Mouse (Mus musculus) midbrain, embryonic 12.5 days (tissue): ENCODE results near the gene Gm32742. TPM values are rescaled to one million over a fixed set of nuclear protein-coding genes. Genes with fewer than 3 reads are reported as not detected.

ENCODE experiments used
- ATAC-seq: fragments of 200-750 bp; cut with Nextera tagmentation; 2 replicates; pipeline ENCODE4 v1.8.0; 2017; ENCODE audit warnings: low read depth, moderate TSS enrichment, moderate library complexity; ENCODE audit not compliant: low FRiP score
- H3K27ac ChIP-seq: fragments of 300-500 bp; sonication (generic); replicated peaks from 2 replicates; pipeline ENCODE4 v1.5.1; 2016; ENCODE audit warnings: mild to moderate bottlenecking
- H3K27me3 ChIP-seq: fragments of 300-500 bp; sonication (generic); 2 replicates; pipeline ENCODE4 v1.6.1; 2016; ENCODE audit warnings: mild to moderate bottlenecking
- H3K36me3 ChIP-seq: fragments of 300-500 bp; sonication (generic); 2 replicates; pipeline ENCODE4 v1.6.1; 2016
- H3K4me1 ChIP-seq: fragments of 300-500 bp; sonication (generic); 2 replicates; pipeline ENCODE4 v1.6.1; 2016
- H3K4me2 ChIP-seq: fragments of 300-500 bp; sonication (generic); replicated peaks from 2 replicates; pipeline ENCODE4 v1.6.1; 2016; ENCODE audit warnings: mild to moderate bottlenecking, moderate library complexity
- H3K4me3 ChIP-seq: fragments of 300-500 bp; sonication (generic); 2 replicates; pipeline ENCODE4 v1.5.1; 2016; ENCODE audit warnings: mild to moderate bottlenecking
- H3K9ac ChIP-seq: fragments of 300-500 bp; sonication (generic); replicated peaks from 2 replicates; pipeline ENCODE4 v1.6.1; 2016; ENCODE audit warnings: mild to moderate bottlenecking, moderate library complexity
- H3K9me3 ChIP-seq: fragments of 300-500 bp; sonication (generic); 2 replicates; pipeline ENCODE4 v1.6.1; 2016; ENCODE audit warnings: mild to moderate bottlenecking
- WGBS: fragments of 180-500 bp; shearing (Covaris S2); methylation state at CpG from one replicate; pipeline ENCODE4 v1.1.7; 2016; 5-methylcytosine and 5-hydroxymethylcytosine counted together
- polyA plus RNA-seq: library from polyadenylated mRNA; unstranded; fragments of >200 nt; fragmentation: Nextera tagmentation; extraction: Ambion mirVana; gene quantifications from 2 replicates; pipeline ENCODE4 v1.2.1, GENCODE M21; 2016

Gm32742 gene
- polyA plus RNA-seq, 1 experiment from 2014 or later: not detected

DNA sequence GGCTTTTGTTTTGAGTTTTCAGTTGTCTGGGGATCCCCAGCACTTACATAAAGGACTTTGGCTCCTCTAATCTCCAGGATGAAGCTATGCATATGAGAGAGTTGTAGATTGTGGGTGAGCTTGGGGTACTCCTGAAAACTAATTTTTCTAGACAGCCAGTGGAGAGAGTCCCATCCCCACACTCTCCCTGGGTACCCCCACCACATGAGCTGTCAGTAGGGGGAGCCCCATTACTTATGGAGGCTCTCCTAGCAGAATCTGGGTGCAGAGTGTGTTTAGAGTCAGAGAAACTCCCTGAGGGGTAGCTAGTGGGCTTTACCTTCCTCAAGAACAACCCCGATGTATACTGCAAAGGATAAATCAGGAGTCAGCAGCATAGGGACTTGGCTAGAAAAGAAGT, 13.0 kb upstream of the Gm32742 start:
- Histone ChIP-seq H3K9ac (no peak overlapping the region), H3K27ac (no peak overlapping the region), H3K4me1 (no peaks in the 10 kb centered on the region), H3K27me3 (no peaks in the 10 kb centered on the region), H3K4me3 (no peak overlapping the region), H3K9me3 (no peaks in the 10 kb centered on the region), H3K36me3 (no peaks in the 10 kb centered on the region), H3K4me2 (no peak overlapping the region)
- 95% methylated on average over 1 of the region's 1 CpGs for WGBS
- no peak for ATAC-seq

DNA sequence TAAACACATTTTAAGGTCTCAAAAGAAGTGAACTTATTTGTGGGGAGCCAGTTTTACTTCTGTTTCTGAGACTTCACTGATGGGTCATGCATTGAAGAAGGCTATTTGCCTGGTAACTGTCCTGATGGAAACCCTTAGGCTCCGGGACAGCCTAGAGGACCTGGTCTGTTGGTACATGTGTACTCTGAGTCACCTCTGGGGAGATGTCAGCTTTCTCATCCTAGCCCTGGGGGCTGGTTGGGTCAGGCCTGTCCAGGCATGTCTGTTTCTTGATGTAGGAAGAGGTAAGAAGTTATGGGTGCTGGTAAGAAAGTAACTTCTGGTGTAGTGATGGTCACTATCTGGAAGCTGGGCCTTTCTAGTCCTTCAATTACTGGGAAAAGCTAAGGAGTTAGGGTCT, 10.4 kb upstream of the Gm32742 start:
- Histone ChIP-seq H3K27me3 (no peaks in the 10 kb centered on the region), H3K9me3 (no peaks in the 10 kb centered on the region), H3K36me3 (no peaks in the 10 kb centered on the region), H3K4me2 (no peak overlapping the region), H3K4me1 (no peaks in the 10 kb centered on the region), H3K27ac (no peak overlapping the region), H3K9ac (no peak overlapping the region), H3K4me3 (no peak overlapping the region)
- 88% methylated on average over 1 of the region's 1 CpGs for WGBS
- no peak for ATAC-seq

DNA sequence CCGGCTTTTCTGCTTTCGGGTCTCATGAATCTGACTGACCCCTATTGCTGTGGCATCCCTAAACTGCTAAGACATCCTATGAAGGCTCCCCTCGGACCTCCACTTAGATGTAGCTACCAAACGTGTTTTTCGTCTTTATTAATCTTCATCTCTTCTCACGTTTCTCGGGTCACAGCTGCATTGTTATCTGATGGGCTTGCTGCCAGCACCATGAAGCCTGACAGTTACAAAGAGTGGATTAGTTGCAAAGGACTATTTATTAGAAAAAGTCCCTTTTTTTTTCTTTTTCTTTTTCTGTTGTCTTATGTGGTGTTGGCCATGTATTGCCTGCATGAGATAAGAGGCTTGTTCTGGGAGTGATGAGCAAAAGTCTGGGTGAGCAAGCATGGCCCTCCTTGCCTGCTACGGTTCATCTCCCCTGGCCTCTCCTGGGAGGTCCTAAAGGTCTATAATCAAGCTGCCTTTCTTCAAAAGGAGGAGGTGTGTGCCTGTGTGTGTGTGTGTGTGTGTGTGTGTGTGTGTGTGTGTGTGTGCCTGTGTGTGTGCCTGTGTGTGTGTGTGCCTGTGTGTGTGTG, 9.7 kb upstream of the Gm32742 start:
- no peak overlapping the region for H3K4me2 ChIP-seq
- H3K36me3 ChIP-seq: no peaks in the 10 kb centered on the region
- H3K9ac ChIP-seq: no peak overlapping the region
- no peaks in the 10 kb centered on the region for H3K27me3 ChIP-seq
- no peak overlapping the region for H3K4me3 ChIP-seq
- no peak for ATAC-seq
- no peak overlapping the region for H3K27ac ChIP-seq
- WGBS: 71% methylated on average over 8 of the region's 8 CpGs
- no peaks in the 10 kb centered on the region for H3K9me3 ChIP-seq
- H3K4me1 ChIP-seq: no peaks in the 10 kb centered on the region

DNA sequence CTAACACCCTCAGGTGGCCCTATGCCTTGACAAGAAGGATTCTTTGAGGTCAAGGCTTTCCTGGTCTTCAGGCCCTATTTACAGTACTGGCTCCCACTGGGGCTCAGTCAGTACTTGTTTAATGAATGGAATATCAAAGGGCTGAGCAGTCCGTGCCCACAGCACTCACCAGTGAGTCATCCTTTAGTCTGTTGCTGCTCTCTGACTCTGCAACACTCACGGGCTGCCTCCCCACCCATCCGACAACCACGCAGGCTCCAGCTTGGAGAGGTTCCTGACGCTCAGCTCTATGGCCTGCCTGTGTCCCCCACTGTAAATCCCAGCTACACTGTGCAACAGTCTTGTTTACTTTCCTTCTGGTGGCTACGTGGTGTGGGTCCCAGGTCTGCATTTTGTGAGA, 5.0 kb upstream of the Gm32742 start:
- H3K4me1 ChIP-seq: 0 out of 2 replicates have a peak, but pooled peaks cover 6% of the 10 kb centered on the region
- no peak overlapping the region for H3K27ac ChIP-seq
- no peak overlapping the region for H3K9ac ChIP-seq
- no peak for ATAC-seq
- whole genome bisulfite sequencing: 82% methylated on average over 6 of the region's 6 CpGs
- no peak overlapping the region for H3K4me3 ChIP-seq
- no peaks in the 10 kb centered on the region for H3K9me3 ChIP-seq
- H3K36me3 ChIP-seq: no peaks in the 10 kb centered on the region
- no peaks in the 10 kb centered on the region for H3K27me3 ChIP-seq
- H3K4me2 ChIP-seq: no peak overlapping the region

DNA sequence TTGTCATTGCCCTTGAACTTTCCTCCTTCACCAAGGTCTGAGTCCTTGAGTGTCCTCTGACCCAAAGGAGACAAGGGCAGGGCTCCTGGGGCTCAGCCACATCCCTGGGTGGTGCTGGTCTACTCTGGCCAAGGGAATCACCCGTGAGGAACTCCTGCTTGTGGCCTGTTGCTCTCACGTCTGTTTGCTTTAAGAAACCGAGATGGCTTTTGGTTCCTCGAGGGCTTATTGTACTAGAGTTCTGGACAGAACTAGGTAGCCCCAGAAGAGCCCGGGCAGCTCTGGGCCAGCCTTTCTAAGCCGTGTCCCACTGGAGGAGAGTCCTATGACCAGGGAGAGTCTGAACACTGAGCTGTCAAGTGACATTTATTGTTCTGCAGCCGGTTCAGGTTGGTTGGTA, 3.8 kb upstream of the Gm32742 start:
- Histone ChIP-seq H3K27ac (no peak overlapping the region), H3K9me3 (no peaks in the 10 kb centered on the region), H3K4me2 (no peak overlapping the region), H3K36me3 (no peaks in the 10 kb centered on the region), H3K27me3 (no peaks in the 10 kb centered on the region), H3K9ac (no peak overlapping the region), H3K4me3 (no peak overlapping the region), H3K4me1 (0 out of 2 replicates have a peak, but pooled peaks cover 6% of the 10 kb centered on the region)
- 86% methylated on average over 7 of the region's 7 CpGs for WGBS
- ATAC-seq: no peak

DNA sequence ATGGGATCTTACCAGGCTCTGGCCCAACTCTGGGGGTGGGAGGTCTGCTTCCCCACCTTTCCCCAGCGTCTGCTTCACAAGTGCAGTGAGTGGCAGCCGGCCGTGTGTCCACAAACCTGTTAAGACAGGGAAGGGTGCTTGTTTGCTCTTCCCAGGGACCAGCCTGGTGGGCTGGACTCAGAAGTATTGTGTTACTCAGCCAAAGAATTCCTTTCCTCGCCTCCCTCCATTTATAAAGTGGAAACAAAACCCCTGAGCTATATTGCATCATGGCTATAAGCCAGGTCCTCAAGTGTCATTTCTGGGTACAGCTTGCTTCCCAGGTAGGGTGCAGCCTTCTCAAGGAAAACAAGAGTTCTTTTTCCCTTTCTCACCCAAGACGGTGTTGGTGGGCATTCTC, 3.4 kb upstream of the Gm32742 start:
- H3K27me3 ChIP-seq: no peaks in the 10 kb centered on the region
- no peak overlapping the region for H3K9ac ChIP-seq
- no peak for ATAC-seq
- H3K36me3 ChIP-seq: no peaks in the 10 kb centered on the region
- H3K4me2 ChIP-seq: no peak overlapping the region
- H3K9me3 ChIP-seq: no peaks in the 10 kb centered on the region
- no peak overlapping the region for H3K27ac ChIP-seq
- no peak overlapping the region for H3K4me3 ChIP-seq
- H3K4me1 ChIP-seq: 0 out of 2 replicates have a peak, but pooled peaks cover 6% of the 10 kb centered on the region
- 73% methylated on average over 5 of the region's 5 CpGs for WGBS

DNA sequence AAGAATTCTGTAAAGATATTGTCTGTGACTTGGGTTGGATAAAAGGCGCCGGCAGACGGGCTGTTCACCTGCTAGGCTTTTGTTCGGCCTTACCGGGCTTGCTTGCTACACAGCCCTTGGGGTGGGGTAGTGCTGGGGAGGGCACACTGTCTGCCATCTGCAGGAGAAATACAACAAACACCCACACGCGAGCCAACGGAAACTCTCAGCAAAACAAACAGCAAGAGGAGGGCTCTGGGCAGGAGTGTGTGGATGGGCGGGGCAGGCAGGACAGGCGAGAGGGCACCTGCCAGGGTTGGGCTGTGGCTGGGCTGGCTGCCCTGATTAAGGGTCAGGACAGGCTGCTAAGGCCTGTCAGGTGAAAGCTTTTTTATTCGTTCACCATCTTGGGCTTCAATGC, 2.6 kb upstream of the Gm32742 start:
- no peaks in the 10 kb centered on the region for H3K9me3 ChIP-seq
- WGBS: 73% methylated on average over 11 of the region's 11 CpGs
- H3K4me1 ChIP-seq: 0 out of 2 replicates have a peak, but pooled peaks cover 6% of the 10 kb centered on the region
- no peak for ATAC-seq
- no peak overlapping the region for H3K4me2 ChIP-seq
- no peaks in the 10 kb centered on the region for H3K36me3 ChIP-seq
- no peak overlapping the region for H3K4me3 ChIP-seq
- no peak overlapping the region for H3K9ac ChIP-seq
- H3K27me3 ChIP-seq: no peaks in the 10 kb centered on the region
- H3K27ac ChIP-seq: no peak overlapping the region

DNA sequence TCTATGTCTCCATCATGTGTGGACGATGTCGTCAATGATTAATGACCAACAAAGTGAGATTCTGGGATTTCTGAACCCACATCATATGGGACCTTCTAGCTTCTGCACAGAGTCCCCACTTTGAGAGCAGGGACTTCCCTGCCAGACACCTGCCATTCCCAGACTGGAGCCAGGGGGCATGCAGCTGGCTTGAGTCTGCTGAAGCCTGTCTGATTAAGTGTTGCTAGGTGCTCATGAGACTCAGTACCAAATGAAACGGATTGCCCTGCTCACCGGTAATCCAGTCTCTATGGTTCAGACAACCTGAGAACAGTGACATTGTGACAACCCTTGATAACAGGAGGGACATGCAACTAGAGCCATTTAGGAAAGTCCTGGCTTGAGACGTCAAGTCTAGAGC, 1.3 kb downstream of the Gm32742 start:
- WGBS: 77% methylated on average over 5 of the region's 5 CpGs
- Histone ChIP-seq H3K9ac (no peak overlapping the region), H3K4me3 (no peak overlapping the region), H3K9me3 (no peaks in the 10 kb centered on the region), H3K4me1 (0 out of 2 replicates have a peak, but pooled peaks cover 6% of the 10 kb centered on the region), H3K27ac (no peak overlapping the region), H3K36me3 (no peaks in the 10 kb centered on the region), H3K27me3 (peaks cover 5% of the 10 kb centered on the region; the same call in 1 of the 2 replicates), H3K4me2 (no peak overlapping the region)
- no peak for ATAC-seq

DNA sequence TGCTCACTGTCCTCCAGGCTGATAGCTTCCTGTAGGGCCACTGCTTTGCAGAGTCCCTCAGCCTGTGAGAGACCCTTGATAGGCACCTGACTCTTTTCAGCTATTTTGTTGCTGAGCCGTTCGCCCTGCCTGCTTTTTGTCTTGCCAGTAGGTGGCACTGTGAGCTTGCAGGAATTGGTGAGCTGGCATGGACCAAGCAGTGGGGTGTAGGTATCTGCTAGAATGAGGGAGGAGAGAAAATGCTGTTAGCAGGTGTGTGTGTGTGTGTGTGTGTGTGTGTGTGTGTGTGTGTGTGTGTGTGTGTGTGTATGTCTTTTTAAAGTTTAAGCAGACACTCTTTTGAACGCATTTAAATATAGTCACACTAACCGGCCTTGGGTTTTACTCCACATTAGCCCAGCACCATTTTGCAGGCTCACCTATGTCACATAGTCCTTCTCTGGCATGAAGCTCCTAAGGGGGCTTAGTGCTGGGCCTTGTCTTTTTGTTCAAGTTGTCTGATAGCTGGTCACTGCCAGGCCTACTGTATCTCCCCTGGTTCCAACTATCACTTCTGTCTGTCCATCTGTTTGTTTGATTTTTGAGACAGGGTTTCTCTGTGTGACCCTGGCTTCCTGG, 3.4 kb downstream of the Gm32742 start:
- Histone ChIP-seq H3K27me3 (peaks cover 5% of the 10 kb centered on the region; the same call in 1 of the 2 replicates), H3K4me3 (no peak overlapping the region), H3K36me3 (no peaks in the 10 kb centered on the region), H3K27ac (no peak overlapping the region), H3K4me2 (no peak overlapping the region), H3K4me1 (no peaks in the 10 kb centered on the region), H3K9me3 (no peaks in the 10 kb centered on the region), H3K9ac (no peak overlapping the region)
- 24% methylated on average over 4 of the region's 4 CpGs for WGBS
- no peak; the same call in 1 of the 2 replicates for ATAC-seq

DNA sequence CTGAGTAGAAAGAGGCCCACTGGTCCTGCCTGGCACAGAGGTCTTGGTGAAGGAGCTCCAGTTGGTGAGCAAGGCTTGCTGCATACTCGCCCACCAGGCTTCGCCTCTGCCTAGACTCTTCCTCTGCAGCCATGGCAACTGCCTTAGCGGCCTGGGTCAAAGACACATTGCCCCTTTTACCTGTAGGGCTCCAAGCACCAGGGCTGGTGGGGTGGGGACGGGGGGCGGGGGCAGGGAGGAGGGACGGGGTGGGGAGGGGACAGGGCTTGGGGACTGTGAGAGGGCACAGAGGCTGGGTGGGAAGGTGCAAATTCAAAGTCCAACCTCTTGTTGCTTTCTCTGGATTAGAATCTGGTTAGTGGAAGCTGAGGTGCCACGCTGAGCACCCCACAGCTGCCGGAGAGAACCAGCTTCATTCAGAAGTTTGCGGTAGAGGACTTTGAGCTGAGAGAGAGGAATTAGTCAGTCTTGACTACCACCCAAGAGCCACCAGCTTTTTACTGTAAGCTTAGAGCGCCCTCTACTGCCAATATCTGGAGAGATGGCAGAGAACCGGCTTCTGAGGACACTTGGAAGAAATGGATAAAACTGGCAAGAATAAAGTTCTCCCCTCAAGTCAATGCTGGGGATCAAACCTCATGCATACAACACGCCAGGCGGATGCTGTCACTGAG, 13.1 kb downstream of the Gm32742 start:
- ATAC-seq: peak; percentile 56; the same call in 1 of the 2 replicates
- H3K9me3 ChIP-seq: no peaks in the 10 kb centered on the region
- H3K4me2 ChIP-seq: peak overlapping the region; percentile 33
- H3K27me3 ChIP-seq: 0 out of 2 replicates have a peak, but pooled peaks cover 7% of the 10 kb centered on the region
- peaks cover 4% of the 10 kb centered on the region; the same call in 1 of the 2 replicates for H3K4me1 ChIP-seq
- 14% methylated on average over 13 of the region's 13 CpGs for WGBS
- H3K4me3 ChIP-seq: no peak overlapping the region
- H3K9ac ChIP-seq: no peak overlapping the region
- H3K27ac ChIP-seq: no peak overlapping the region
- H3K36me3 ChIP-seq: no peaks in the 10 kb centered on the region

DNA sequence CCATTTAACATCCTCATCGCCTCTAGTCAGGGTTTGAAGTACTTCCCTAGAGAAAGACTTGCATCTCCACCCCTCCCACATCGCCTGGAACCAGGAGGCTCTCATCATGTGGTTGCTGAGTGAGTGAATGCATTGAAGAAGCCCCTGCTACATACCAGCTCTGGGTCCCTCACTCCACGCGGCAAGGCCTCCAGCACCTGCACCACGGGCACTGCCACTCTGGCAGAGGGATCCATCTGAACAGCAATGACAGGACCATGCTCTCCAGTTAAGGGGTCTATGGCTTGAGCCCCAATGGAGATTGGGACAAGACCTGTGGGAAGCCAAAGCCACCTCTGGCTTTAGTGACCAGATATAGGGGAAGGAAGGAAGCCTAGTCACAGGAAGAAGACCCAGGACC, 18.0 kb downstream of the Gm32742 start:
- no peaks in the 10 kb centered on the region for H3K36me3 ChIP-seq
- no peak overlapping the region for H3K27ac ChIP-seq
- no peaks in the 10 kb centered on the region for H3K9me3 ChIP-seq
- 0 out of 2 replicates have a peak, but pooled peaks cover 7% of the 10 kb centered on the region for H3K27me3 ChIP-seq
- no peak overlapping the region for H3K9ac ChIP-seq
- 88% methylated on average over 5 of the region's 5 CpGs for WGBS
- H3K4me1 ChIP-seq: peaks cover 4% of the 10 kb centered on the region; the same call in 1 of the 2 replicates
- no peak overlapping the region for H3K4me2 ChIP-seq
- no peak overlapping the region for H3K4me3 ChIP-seq
- ATAC-seq: no peak

DNA sequence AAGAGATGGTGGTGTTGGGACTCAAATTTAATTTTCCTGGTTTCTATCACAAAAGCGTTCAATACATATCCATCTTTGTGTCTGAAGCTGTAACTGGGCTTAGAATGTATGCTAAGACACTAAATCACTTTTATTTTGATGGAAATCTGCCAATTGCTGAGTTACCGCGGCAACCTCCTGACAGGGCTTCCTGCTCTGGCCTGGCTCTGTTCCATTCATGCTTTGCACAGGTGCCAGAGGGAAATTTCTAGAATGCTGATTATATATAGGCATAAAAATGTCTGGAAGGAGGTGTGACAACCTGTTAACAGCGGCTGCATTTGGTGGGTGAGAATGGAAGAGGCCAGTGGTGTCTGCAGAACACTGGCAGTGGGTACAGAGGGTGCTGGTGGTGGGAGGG, 18.8 kb downstream of the Gm32742 start:
- WGBS: 89% methylated on average over 4 of the region's 4 CpGs
- Histone ChIP-seq H3K9ac (no peak overlapping the region), H3K4me3 (no peak overlapping the region), H3K27ac (no peak overlapping the region), H3K27me3 (0 out of 2 replicates have a peak, but pooled peaks cover 2% of the 10 kb centered on the region), H3K4me1 (no peaks in the 10 kb centered on the region), H3K36me3 (no peaks in the 10 kb centered on the region), H3K9me3 (no peaks in the 10 kb centered on the region), H3K4me2 (no peak overlapping the region)
- ATAC-seq: no peak
